Mouse (Mus musculus) lung, adult 2 months (tissue): Measurements from ENCODE around the gene Epb41. TPM values are rescaled to one million over a fixed set of nuclear protein-coding genes. Genes with fewer than 3 reads are reported as not detected.

Source experiments
- DNase-seq: peaks from one replicate; pipeline ENCODE4 v3.0.0; 2022
- H3K4me1 ChIP-seq: fragments of 200-500 bp; 2 replicates; pipeline ENCODE4 v1.6.1; 2011; ENCODE audit warnings: low read length; ENCODE audit not compliant: control insufficient read depth, insufficient read depth
- H3K4me3 ChIP-seq: fragments of 200-500 bp; replicated peaks from 2 replicates; pipeline ENCODE3; 2011; ENCODE audit warnings: low read depth, mild to moderate bottlenecking, control low read depth, low read length; ENCODE audit errors: extremely low read depth
- CTCF ChIP-seq: fragments of 200-500 bp; IDR thresholded peaks from 2 replicates; pipeline ENCODE4 v1.5.1; 2011; ENCODE audit warnings: mild to moderate bottlenecking, low read length, control low read depth; ENCODE audit not compliant: insufficient read depth
- POLR2A ChIP-seq: fragments of 200-500 bp; IDR thresholded peaks from 2 replicates; pipeline ENCODE4 v1.6.1; 2011; ENCODE audit warnings: low read depth, mild to moderate bottlenecking, control low read depth, low read length, borderline replicate concordance; ENCODE audit errors: extremely low read depth
- WGBS: fragments of 180-500 bp; shearing (Covaris S2); methylation state at CpG from one replicate; pipeline ENCODE4 v1.1.7; 2018; 5-methylcytosine and 5-hydroxymethylcytosine counted together
- polyA plus RNA-seq: library from polyadenylated mRNA; depleted of rRNA; stranded (reverse); fragments of >200 nt; gene quantifications from 2 replicates; pipeline ENCODE4 v1.2.3, GENCODE M21; 2012

Epb41 gene
- polyA plus RNA-seq, 1 experiment: 38.3 TPM

GRCm38 (mm10) chr4:131981755-131982154, 93.4 kb downstream of the Epb41 start:
- TF ChIP-seq CTCF (no peak), POLR2A (no peak)
- DNase-seq: no peak
- Histone ChIP-seq H3K4me1 (no peaks in the 10 kb centered on the region), H3K4me3 (no peak overlapping the region)

- H3K4me3 ChIP-seq: no peak overlapping the region
- peak; percentile 74 for DNase-seq
- no peaks in the 10 kb centered on the region for H3K4me1 ChIP-seq
- no peak for TF ChIP-seq POLR2A
- peak; percentile 100 for TF ChIP-seq CTCF
- WGBS: 11% methylated on average over 4 of the region's 4 CpGs
Measured at GRCm38 (mm10) chr4:131977201-131977600, 97.9 kb downstream of the Epb41 start.

DNA sequence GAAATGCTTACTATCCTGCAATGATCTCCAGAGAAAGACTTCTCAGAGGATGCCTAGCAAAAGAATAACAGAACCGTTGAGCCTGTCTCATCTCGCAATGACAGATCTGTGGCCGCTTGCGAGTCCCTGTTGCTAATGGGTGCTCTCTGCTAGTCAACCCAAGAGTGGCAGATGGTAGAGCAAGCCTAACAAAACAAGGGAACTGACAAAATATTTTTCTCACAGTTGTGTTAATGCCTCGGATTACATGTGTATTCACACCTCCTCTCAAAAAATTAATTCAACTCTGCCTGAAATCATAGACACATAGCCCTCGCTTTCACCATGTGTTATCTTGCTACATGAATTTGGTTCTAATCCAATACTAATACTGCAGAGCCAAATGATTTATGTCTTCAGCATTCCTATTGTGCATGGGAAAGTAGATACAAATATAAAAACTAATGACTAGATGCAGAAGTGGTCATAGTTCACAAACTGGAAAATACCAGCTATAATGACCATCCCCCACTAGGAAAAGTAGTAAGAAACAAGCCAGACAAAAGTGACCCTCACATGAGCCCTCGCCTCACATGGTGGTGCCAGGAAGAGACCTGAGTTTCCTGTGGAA, 104.8 kb downstream of the Epb41 start:
- DNase-seq: no peak

DNA sequence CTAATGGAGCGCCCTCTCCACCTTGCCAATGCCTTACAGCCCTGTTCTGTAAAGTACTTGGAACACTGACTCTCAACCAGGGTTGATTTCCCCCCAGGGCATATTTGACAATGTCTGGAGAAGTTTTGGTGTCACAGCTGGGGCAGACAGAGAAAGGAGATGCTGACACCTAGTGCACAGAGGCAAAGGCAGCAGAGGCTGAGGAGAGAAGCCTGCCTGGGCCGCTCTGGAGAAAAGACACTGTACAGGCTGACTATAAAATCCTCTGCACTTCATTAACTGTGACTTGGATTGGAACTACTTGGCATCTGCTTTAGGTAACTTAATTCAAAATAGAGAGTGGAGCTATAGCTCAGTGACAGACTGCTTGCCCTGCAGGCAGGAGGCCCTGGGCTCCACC, 106.2 kb downstream of the Epb41 start:
- WGBS: 88% methylated on average over 2 of the region's 2 CpGs
- TF ChIP-seq CTCF (peak; percentile 55; the same call in 1 of the 2 replicates), POLR2A (no peak)
- no peaks in the 10 kb centered on the region for H3K4me1 ChIP-seq
- H3K4me3 ChIP-seq: no peak overlapping the region
- no peak for DNase-seq

More for the DNA sequence above, 104.8 kb downstream of the Epb41 start:
- whole genome bisulfite sequencing: 75% methylated on average over 7 of the region's 7 CpGs
- no peaks in the 10 kb centered on the region for H3K4me1 ChIP-seq
- TF ChIP-seq CTCF (no peak), POLR2A (no peak)
- H3K4me3 ChIP-seq: no peak overlapping the region

DNA sequence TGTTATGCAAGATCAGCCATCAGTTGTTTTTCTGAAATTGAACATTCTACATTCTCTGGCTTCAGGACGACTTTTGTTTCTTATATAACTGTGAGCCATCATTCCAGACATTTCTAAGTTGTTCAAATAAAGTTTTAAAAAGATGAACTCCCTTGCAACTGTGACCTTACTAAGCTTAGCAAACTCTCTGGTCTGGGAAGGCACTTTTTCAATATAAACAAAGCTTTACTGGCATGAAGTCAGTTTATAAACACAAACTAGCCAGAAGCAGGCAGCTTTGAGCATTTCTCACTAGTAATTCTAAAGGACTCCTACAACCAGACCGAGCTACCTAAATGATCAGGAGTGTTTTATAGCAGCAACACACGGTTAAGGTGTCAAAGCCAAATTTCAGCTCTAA, 118.0 kb downstream of the Epb41 start:
- H3K4me3 ChIP-seq: no peak overlapping the region
- no peaks in the 10 kb centered on the region for H3K4me1 ChIP-seq
- WGBS: 61% methylated on average over 3 of the region's 3 CpGs
- TF ChIP-seq POLR2A (no peak), CTCF (no peak)
- DNase-seq: no peak

DNA sequence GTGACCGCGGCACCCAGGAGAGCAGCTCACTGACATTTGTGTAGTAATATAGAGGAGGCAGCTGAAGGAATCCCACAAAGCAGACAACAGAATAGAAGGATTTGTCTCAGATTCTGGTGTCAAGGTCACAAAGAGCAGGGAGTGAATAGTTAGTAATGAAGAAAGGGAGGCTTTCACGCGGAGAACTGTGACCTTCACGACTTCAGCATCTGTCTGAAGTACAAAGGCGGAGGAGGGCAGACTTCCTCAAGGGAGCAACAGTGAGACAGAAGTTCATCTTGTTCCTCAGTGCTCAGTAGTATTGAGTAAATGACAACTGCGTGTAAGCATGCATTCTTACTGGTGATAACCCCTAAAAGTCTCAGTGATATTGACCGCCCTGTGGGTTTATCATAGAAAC, 124.5 kb downstream of the Epb41 start:
- H3K4me3 ChIP-seq: no peak overlapping the region
- no peak for TF ChIP-seq POLR2A
- no peak for TF ChIP-seq CTCF
- DNase-seq: no peak
- 82% methylated on average over 8 of the region's 8 CpGs for WGBS
- H3K4me1 ChIP-seq: no peaks in the 10 kb centered on the region

GRCm38 (mm10) chr4:131949903-131950302, 125.2 kb downstream of the Epb41 start:
- TF ChIP-seq CTCF: no peak
- TF ChIP-seq POLR2A: no peak
- 61% methylated on average over 5 of the region's 5 CpGs for WGBS
- no peak for DNase-seq
- no peaks in the 10 kb centered on the region for H3K4me1 ChIP-seq
- no peak overlapping the region for H3K4me3 ChIP-seq

- DNase-seq: no peak
- no peak overlapping the region for H3K4me3 ChIP-seq
- 83% methylated on average over 11 of the region's 11 CpGs for WGBS
- no peak for TF ChIP-seq POLR2A
- no peak for TF ChIP-seq CTCF
- no peaks in the 10 kb centered on the region for H3K4me1 ChIP-seq
Measured at GRCm38 (mm10) chr4:131947848-131948247, 127.3 kb downstream of the Epb41 start.

- Histone ChIP-seq H3K4me3 (no peak overlapping the region), H3K4me1 (no peaks in the 10 kb centered on the region)
- WGBS: 94% methylated on average over 4 of the region's 4 CpGs
- DNase-seq: no peak
- TF ChIP-seq POLR2A: no peak
- TF ChIP-seq CTCF: no peak
Measured at GRCm38 (mm10) chr4:131940846-131941245, 134.3 kb downstream of the Epb41 start.

- Histone ChIP-seq H3K4me3 (no peak overlapping the region), H3K4me1 (no peaks in the 10 kb centered on the region)
- WGBS: 74% methylated on average over 2 of the region's 2 CpGs
- DNase-seq: no peak
- TF ChIP-seq POLR2A: no peak
- TF ChIP-seq CTCF: no peak
Measured at GRCm38 (mm10) chr4:131939459-131939858, 135.7 kb downstream of the Epb41 start.

- H3K4me1 ChIP-seq: no peaks in the 10 kb centered on the region; the same call in 1 of the 2 replicates
- no peak overlapping the region for H3K4me3 ChIP-seq
- TF ChIP-seq CTCF (no peak), POLR2A (no peak)
- no peak for DNase-seq
- WGBS: 68% methylated on average over 6 of the region's 6 CpGs
Measured at GRCm38 (mm10) chr4:131929146-131929545, 146.0 kb downstream of the Epb41 start.
